Mouse (Mus musculus): ENCODE data around the gene Rbfox2.

GRCm38 (mm10) chr15:77117209-77117608 lies 189.6 kb downstream of the Rbfox2 start:
- TF ChIP-seq CTCF (conservative IDR thresholded peaks at IDR 0.05; ENCODE audit: low read length) (no peak), NANOG (IDR thresholded peaks at IDR 0.05; ENCODE audit: borderline replicate concordance, low read length) (no peak), POU5F1 (IDR thresholded peaks at IDR 0.05; ENCODE audit: borderline replicate concordance, low read length) (no peak)

Data from E14TG2a.4 (cell line).